Mouse (Mus musculus) olfactory bulb, adult 2 months (tissue): ENCODE data around the gene Uggt2.

Experiments used
- CTCF ChIP-seq: fragments of 200-500 bp; IDR thresholded peaks from 2 replicates; pipeline ENCODE4 v1.5.1; 2012; ENCODE audit warnings: low read depth, mild to moderate bottlenecking, low read length, moderate library complexity; ENCODE audit not compliant: insufficient read depth
- POLR2A ChIP-seq: fragments of 200-500 bp; IDR thresholded peaks from 2 replicates; pipeline ENCODE4 v1.6.1; 2012; ENCODE audit warnings: mild to moderate bottlenecking, low read depth, low read length, moderate library complexity; ENCODE audit not compliant: insufficient read depth

DNA sequence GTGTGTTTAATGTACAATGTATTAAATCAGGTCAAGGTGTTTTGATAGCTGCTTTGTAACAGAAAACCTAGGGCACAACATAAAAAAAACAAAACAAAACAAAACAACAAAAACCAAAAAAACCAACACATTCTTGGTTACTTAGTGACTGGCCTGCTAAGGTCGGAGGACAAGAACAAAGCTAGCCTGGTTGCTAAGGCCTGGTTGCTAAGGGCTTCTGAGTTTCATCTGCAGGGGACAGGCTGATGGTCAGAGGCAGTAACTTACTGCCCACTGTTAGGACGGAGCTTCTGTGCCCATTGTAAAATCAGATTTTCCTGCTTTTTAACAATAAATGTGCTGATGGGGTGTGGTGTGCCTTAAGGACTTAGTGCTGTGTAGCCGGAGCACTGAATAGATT is 61.5 kb downstream of the Uggt2 start:
- TF ChIP-seq POLR2A (no peak), CTCF (no peak)
